Mouse (Mus musculus): ENCODE measurements around the gene Wfdc9. TPM values are rescaled to one million over a fixed set of nuclear protein-coding genes. Genes with fewer than 3 reads are reported as not detected.

The Wfdc9 gene
- polyA plus RNA-seq (2016; fragmentation: Nextera tagmentation; extraction: Ambion mirVana), result not detected in 2 replicates

DNA sequence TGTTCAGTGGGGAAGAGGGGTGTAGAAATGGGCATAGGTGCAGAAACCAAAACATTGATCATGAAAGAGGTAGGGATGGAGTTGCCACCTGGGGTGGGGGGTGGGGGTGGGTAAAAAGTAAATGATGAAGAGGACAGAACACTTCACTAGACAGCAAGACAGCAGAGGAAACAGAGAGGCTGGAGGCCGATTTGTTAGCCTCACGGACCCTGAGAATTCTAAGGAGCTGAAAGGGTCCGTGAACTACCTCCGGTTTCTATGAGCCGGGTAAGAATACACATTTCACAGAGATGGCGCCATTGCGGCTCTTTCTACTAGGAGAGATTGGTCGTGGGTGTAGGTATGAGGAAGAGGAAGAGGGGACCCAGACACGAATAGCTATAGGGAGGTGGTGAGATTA, at the start of gene Wfdc9:
Gene Wfdc9, minus strand, starts transcription at position 101 of the 400 bp plus-strand sequence.
- no peak within 1 kb of the TSS for H3K4me2 ChIP-seq (replicated peaks)
- WGBS, result 81% methylated on average over 9 of the region's 9 CpGs
- no peaks in the 10 kb centered on the region for H3K9me3 ChIP-seq
- H3K36me3 ChIP-seq, result no peaks in the 10 kb centered on the region
- no peak within 1 kb of the TSS for H3K4me3 ChIP-seq
- no peak within 1 kb of the TSS for H3K9ac ChIP-seq
- no peaks in the 10 kb centered on the region for H3K27me3 ChIP-seq
- no peak for ATAC-seq (ENCODE audit: insufficient number of reproducible peaks, insufficient read depth, low FRiP score, low TSS enrichment)
- H3K27ac ChIP-seq, result no peak within 1 kb of the TSS
- H3K4me1 ChIP-seq, result no peaks in the 10 kb centered on the region

GRCm38 (mm10) chr2:164705991-164706390, 49.6 kb upstream of the Wfdc9 start:
- 87% methylated on average over 14 of the region's 14 CpGs for WGBS
- Histone ChIP-seq H3K4me2 (replicated peaks) (no peak overlapping the region), H3K27me3 (no peaks in the 10 kb centered on the region), H3K9ac (no peak overlapping the region), H3K4me3 (no peak overlapping the region), H3K27ac (no peak overlapping the region), H3K36me3 (no peaks in the 10 kb centered on the region), H3K4me1 (no peaks in the 10 kb centered on the region), H3K9me3 (no peaks in the 10 kb centered on the region)
- ATAC-seq (ENCODE audit: insufficient number of reproducible peaks, insufficient read depth, low FRiP score, low TSS enrichment), result no peak

DNA sequence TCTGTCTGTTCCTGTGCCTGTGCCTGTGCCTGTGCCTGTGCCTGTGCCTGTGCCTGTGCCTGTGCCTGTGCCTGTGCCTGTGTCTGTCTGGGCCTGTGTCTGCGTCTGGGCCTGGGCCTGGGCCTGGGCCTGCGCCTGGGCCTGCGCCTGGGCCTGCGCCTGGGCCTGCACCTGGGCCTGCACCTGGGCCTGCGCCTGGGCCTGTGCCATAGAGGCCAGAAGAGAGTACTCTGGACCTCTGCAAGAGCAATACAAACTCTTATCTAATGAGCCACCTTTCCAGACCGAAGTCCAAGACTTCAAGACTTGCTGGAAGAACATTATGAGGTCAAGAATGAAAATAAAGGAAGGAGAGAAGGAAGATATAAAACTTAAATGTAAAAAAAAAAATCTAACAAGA, 48.9 kb upstream of the Wfdc9 start:
- Histone ChIP-seq H3K9me3 (no peaks in the 10 kb centered on the region), H3K36me3 (no peaks in the 10 kb centered on the region), H3K4me2 (replicated peaks) (no peak overlapping the region), H3K27me3 (no peaks in the 10 kb centered on the region), H3K9ac (no peak overlapping the region), H3K4me3 (no peak overlapping the region), H3K27ac (no peak overlapping the region), H3K4me1 (no peaks in the 10 kb centered on the region)
- ATAC-seq (ENCODE audit: insufficient number of reproducible peaks, insufficient read depth, low FRiP score, low TSS enrichment), result no peak
- WGBS, result 91% methylated on average over 6 of the region's 6 CpGs

DNA sequence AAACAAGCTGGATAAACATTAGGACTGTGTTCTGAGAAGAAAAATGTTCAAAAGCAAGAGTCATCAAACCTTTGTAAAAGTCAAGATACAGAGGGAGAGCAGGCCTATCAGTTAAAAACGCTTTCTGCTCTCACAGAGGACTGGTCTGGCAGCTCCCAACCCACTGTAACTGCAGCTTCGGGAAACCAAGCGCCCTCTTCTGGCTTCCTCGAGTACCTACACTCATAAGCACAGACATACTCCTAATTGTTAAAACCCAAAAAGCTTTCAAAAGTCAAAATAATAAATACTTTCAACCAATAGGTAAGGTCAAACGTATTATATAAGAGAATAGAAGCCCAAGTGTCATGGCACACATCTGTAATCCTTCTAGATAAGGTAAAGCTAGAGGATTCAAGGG, 47.9 kb upstream of the Wfdc9 start:
- Histone ChIP-seq H3K4me1 (no peaks in the 10 kb centered on the region), H3K36me3 (no peaks in the 10 kb centered on the region), H3K9me3 (no peaks in the 10 kb centered on the region), H3K4me3 (no peak overlapping the region), H3K4me2 (replicated peaks) (no peak overlapping the region), H3K9ac (no peak overlapping the region), H3K27me3 (no peaks in the 10 kb centered on the region), H3K27ac (no peak overlapping the region)
- WGBS, result 79% methylated on average over 5 of the region's 5 CpGs
- ATAC-seq (ENCODE audit: insufficient number of reproducible peaks, insufficient read depth, low FRiP score, low TSS enrichment), result no peak

GRCm38 (mm10) chr2:164701761-164702160, 45.4 kb upstream of the Wfdc9 start:
- Histone ChIP-seq H3K4me3 (no peak overlapping the region), H3K9me3 (no peaks in the 10 kb centered on the region), H3K27me3 (no peaks in the 10 kb centered on the region), H3K36me3 (no peaks in the 10 kb centered on the region), H3K4me2 (replicated peaks) (no peak overlapping the region), H3K9ac (no peak overlapping the region), H3K27ac (no peak overlapping the region), H3K4me1 (no peaks in the 10 kb centered on the region)
- ATAC-seq (ENCODE audit: insufficient number of reproducible peaks, insufficient read depth, low FRiP score, low TSS enrichment), result no peak
- WGBS, result 94% methylated on average over 5 of the region's 5 CpGs

- Histone ChIP-seq H3K27ac (no peak overlapping the region), H3K9ac (no peak overlapping the region)
- WGBS, result 79% methylated on average over 5 of the region's 5 CpGs
These were observed 44.6 kb upstream of the Wfdc9 start for GRCm38 (mm10) chr2:164700959-164701358.

DNA sequence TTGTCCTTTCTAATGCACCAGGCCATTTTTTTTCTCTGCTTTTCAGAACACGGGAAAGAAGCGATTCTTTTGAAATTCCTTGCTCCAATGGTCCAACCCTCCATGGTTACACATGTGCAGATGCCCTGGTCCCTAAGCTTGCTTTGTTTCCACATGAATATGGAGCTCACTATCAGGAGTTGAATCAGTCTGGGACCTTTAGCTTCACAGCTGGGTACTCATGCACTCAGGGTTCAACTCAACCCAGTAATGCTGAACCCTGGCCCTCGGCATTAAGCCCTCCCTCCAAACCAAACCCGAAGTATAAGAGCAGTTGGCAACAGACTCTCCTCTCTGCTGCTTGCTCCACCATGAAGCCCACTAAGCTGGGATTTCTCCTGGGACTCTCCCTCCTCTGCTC, 41.8 kb upstream of the Wfdc9 start, which contains the start of gene Spint4:
Gene Spint4, plus strand, starts transcription at position 301 of the 400 bp plus-strand sequence.
- no peak within 1 kb of the TSS for H3K9ac ChIP-seq
- no peak within 1 kb of the TSS for H3K27ac ChIP-seq
- 74% methylated on average over 4 of the region's 4 CpGs for WGBS
- no peaks in the 10 kb centered on the region for H3K27me3 ChIP-seq
- no peak for ATAC-seq (ENCODE audit: insufficient number of reproducible peaks, insufficient read depth, low FRiP score, low TSS enrichment)
- H3K36me3 ChIP-seq, result no peaks in the 10 kb centered on the region
- no peak within 1 kb of the TSS for H3K4me3 ChIP-seq
- no peaks in the 10 kb centered on the region for H3K9me3 ChIP-seq
- no peak within 1 kb of the TSS for H3K4me2 ChIP-seq (replicated peaks)
- H3K4me1 ChIP-seq, result no peaks in the 10 kb centered on the region

More at GRCm38 (mm10) chr2:164700959-164701358, 44.6 kb upstream of the Wfdc9 start:
- Histone ChIP-seq H3K4me1 (no peaks in the 10 kb centered on the region), H3K27me3 (no peaks in the 10 kb centered on the region), H3K4me3 (no peak overlapping the region), H3K36me3 (no peaks in the 10 kb centered on the region), H3K4me2 (replicated peaks) (no peak overlapping the region), H3K9me3 (no peaks in the 10 kb centered on the region)
- no peak for ATAC-seq (ENCODE audit: insufficient number of reproducible peaks, insufficient read depth, low FRiP score, low TSS enrichment)

- H3K4me1 ChIP-seq, result 0 out of 2 replicates have a peak, but pooled peaks cover 3% of the 10 kb centered on the region
- no peaks in the 10 kb centered on the region for H3K36me3 ChIP-seq
- H3K4me2 ChIP-seq (replicated peaks), result no peak within 1 kb of the TSS
- 75% methylated on average over 3 of the region's 3 CpGs for WGBS
- no peak for ATAC-seq (ENCODE audit: insufficient number of reproducible peaks, insufficient read depth, low FRiP score, low TSS enrichment)
- no peak within 1 kb of the TSS for H3K4me3 ChIP-seq
- no peak within 1 kb of the TSS for H3K27ac ChIP-seq
- H3K9me3 ChIP-seq, result no peaks in the 10 kb centered on the region
- no peak within 1 kb of the TSS for H3K9ac ChIP-seq
- H3K27me3 ChIP-seq, result no peaks in the 10 kb centered on the region
These were observed 28.4 kb upstream of the Wfdc9 start, which contains the start of gene Wfdc13 for GRCm38 (mm10) chr2:164684807-164685206. Gene Wfdc13, plus strand, starts transcription at chr2:164685107.

DNA sequence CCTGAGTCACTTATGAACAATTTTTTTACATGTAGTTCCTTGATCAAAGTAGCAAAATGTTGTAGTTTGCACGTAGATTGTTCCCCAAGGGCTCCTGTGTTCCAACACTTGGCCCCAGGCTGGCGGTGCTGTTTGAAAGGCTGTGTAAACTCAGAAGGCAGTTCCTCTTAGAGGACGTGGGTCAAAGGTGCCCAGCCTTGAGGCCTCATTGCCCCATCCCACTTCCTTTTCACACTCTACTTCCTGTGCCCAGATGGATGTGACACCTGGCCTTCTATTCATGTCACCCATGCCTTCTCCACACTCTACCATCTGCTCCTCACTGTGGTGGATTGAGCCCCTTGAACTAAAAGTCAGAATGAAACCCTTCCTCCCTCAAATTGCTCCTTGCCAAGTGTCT, 23.5 kb upstream of the Wfdc9 start:
- WGBS, result 19% methylated on average over 3 of the region's 3 CpGs
- Histone ChIP-seq H3K9me3 (no peaks in the 10 kb centered on the region), H3K4me3 (no peak overlapping the region), H3K36me3 (no peaks in the 10 kb centered on the region), H3K27me3 (no peaks in the 10 kb centered on the region), H3K9ac (no peak overlapping the region), H3K27ac (no peak overlapping the region), H3K4me1 (peaks cover 7% of the 10 kb centered on the region; the same call in 1 of the 2 replicates), H3K4me2 (replicated peaks) (no peak overlapping the region)
- no peak for ATAC-seq (ENCODE audit: insufficient number of reproducible peaks, insufficient read depth, low FRiP score, low TSS enrichment)

GRCm38 (mm10) chr2:164678848-164679625, 22.7 kb upstream of the Wfdc9 start:
- no peaks in the 10 kb centered on the region for H3K9me3 ChIP-seq
- H3K4me1 ChIP-seq, result peaks cover 7% of the 10 kb centered on the region; the same call in 1 of the 2 replicates
- 23% methylated on average over 19 of the region's 19 CpGs for whole genome bisulfite sequencing
- H3K27ac ChIP-seq, result no peak overlapping the region
- H3K9ac ChIP-seq, result no peak overlapping the region
- ATAC-seq (ENCODE audit: insufficient number of reproducible peaks, insufficient read depth, low FRiP score, low TSS enrichment), result 0 out of 2 replicates have a peak, but pooled peaks have one; percentile 15
- H3K4me3 ChIP-seq, result peak overlapping the region; percentile 26
- no peaks in the 10 kb centered on the region for H3K36me3 ChIP-seq
- H3K27me3 ChIP-seq, result no peaks in the 10 kb centered on the region
- peak overlapping the region; percentile 49 for H3K4me2 ChIP-seq (replicated peaks)

DNA sequence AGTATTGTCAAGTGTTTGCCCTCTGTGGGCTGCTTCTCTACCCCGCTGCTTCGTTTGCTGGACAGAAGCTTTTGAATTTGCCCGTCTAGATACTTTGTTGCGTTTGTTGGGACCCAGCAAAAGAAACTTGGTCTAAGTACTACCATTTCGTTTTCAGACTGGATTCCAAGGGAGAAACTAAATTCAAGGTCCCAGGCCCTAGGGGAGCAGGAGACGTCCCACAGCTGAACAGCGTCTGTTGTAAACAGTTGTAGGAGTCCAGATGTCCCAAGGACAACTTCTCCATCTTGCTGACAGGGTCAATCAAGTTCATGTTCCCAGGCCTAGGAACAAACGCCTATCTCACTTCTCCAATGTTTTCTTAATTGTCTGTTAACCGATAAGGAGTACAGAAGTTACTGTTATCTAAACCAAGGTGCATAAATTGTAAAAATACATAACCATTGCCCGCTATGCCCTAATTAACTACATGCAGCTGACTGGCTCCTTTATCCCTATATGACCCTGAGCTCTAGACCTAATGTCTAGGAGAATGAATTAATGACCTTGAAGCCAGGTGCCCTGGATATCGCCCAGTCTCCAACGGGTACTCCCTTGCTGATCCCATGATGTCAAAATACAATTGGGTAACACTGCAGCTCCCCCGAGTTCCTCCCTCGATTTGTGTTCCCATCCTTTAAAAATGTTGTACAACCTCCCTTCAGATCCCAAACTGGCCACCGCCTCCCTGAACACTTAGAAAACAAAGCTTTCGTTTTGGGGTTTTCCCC, 20.7 kb upstream of the Wfdc9 start:
- H3K4me2 ChIP-seq (replicated peaks), result no peak overlapping the region
- no peak for ATAC-seq (ENCODE audit: insufficient number of reproducible peaks, insufficient read depth, low FRiP score, low TSS enrichment)
- H3K36me3 ChIP-seq, result no peaks in the 10 kb centered on the region
- no peaks in the 10 kb centered on the region for H3K27me3 ChIP-seq
- H3K4me3 ChIP-seq, result no peak overlapping the region
- peaks cover 3% of the 10 kb centered on the region; the same call in 1 of the 2 replicates for H3K4me1 ChIP-seq
- H3K9me3 ChIP-seq, result no peaks in the 10 kb centered on the region
- H3K27ac ChIP-seq, result no peak overlapping the region
- H3K9ac ChIP-seq, result no peak overlapping the region
- WGBS, result 86% methylated on average over 16 of the region's 16 CpGs

DNA sequence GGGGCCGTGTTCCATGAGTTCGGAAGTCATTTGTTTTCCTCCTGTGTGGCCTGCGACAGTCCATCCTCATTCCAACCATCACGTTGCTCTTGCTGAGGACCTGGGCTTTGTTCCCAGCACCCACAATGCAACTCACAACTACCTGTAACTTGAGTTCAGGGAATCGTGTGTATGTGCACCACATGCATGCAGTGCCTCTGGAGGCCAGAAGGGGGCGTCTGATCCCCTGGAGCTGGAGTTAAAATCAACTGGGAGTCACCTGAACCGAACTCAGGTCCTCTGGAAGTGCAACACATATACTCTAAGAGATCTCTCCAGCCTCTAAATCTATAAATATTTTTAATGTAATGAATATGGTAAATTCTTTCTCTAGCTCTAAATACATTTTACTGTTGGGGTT, 19.7 kb upstream of the Wfdc9 start:
- Histone ChIP-seq H3K9me3 (no peaks in the 10 kb centered on the region), H3K4me3 (no peak overlapping the region), H3K27me3 (no peaks in the 10 kb centered on the region), H3K4me2 (replicated peaks) (no peak overlapping the region), H3K36me3 (no peaks in the 10 kb centered on the region), H3K27ac (no peak overlapping the region), H3K4me1 (peaks cover 3% of the 10 kb centered on the region; the same call in 1 of the 2 replicates), H3K9ac (no peak overlapping the region)
- no peak for ATAC-seq (ENCODE audit: insufficient number of reproducible peaks, insufficient read depth, low FRiP score, low TSS enrichment)
- WGBS, result 80% methylated on average over 7 of the region's 7 CpGs

Measured in embryonic facial prominence, embryonic 12.5 days (tissue).